Mouse (Mus musculus) heart, embryonic 11.5 days (tissue): Measurements from ENCODE around the gene Taf13. TPM values are rescaled to one million over a fixed set of nuclear protein-coding genes. Genes with fewer than 3 reads are reported as not detected.

Experiments used
- ATAC-seq: fragments of 200-750 bp; cut with Nextera tagmentation; replicated peaks from 2 replicates; pipeline ENCODE4 v1.8.0; 2017; ENCODE audit warnings: moderate library complexity; ENCODE audit not compliant: insufficient number of reproducible peaks, low FRiP score, low TSS enrichment
- H3K27ac ChIP-seq: fragments of 300-500 bp; sonication (generic); 2 replicates; pipeline ENCODE4 v1.5.1; 2014; ENCODE audit warnings: mild to moderate bottlenecking, low read depth, low read length
- H3K27me3 ChIP-seq: fragments of 300-500 bp; sonication (generic); 2 replicates; pipeline ENCODE4 v1.6.1; 2014; ENCODE audit warnings: mild to moderate bottlenecking, low read length, mixed read lengths; ENCODE audit not compliant: control insufficient read depth, insufficient read depth
- H3K36me3 ChIP-seq: fragments of 300-500 bp; sonication (generic); 2 replicates; pipeline ENCODE4 v1.6.1; 2014; ENCODE audit warnings: mild to moderate bottlenecking, low read length, moderate library complexity, mixed read lengths; ENCODE audit not compliant: control insufficient read depth, insufficient read depth
- H3K4me1 ChIP-seq: fragments of 300-500 bp; sonication (generic); 2 replicates; pipeline ENCODE4 v1.6.1; 2014; ENCODE audit warnings: low read length; ENCODE audit not compliant: control insufficient read depth, insufficient read depth
- H3K4me2 ChIP-seq: fragments of 300-500 bp; sonication (generic); 2 replicates; pipeline ENCODE4 v1.6.1; 2014; ENCODE audit warnings: mild to moderate bottlenecking, moderate library complexity
- H3K4me3 ChIP-seq: fragments of 300-500 bp; sonication (generic); 2 replicates; pipeline ENCODE4 v1.5.1; 2014; ENCODE audit warnings: low read depth, low read length
- H3K9ac ChIP-seq: fragments of 300-500 bp; sonication (generic); 2 replicates; pipeline ENCODE4 v1.6.1; 2014; ENCODE audit warnings: mild to moderate bottlenecking, low read depth, low read length, moderate library complexity
- H3K9me3 ChIP-seq: fragments of 300-500 bp; sonication (generic); replicated peaks from 2 replicates; pipeline ENCODE4 v1.6.1; 2016; ENCODE audit warnings: low read length; ENCODE audit not compliant: control insufficient read depth
- WGBS: fragments of 180-500 bp; shearing (Covaris S2); extraction: QIAGEN DNeasy Blood & Tissue Kit; methylation state at CpG from one replicate; pipeline ENCODE4 v1.1.7; 2014; ENCODE audit not compliant: insufficient replicate concordance; 5-methylcytosine and 5-hydroxymethylcytosine counted together
- microRNA-seq: library from miRNA; unstranded; fragments of <30 nt; microRNA quantifications from one replicate; pipeline ENCODE4, GENCODE M21; 2016; ENCODE audit warnings: borderline number of aligned reads
- polyA plus RNA-seq: library from polyadenylated mRNA; unstranded; fragments of >200 nt; fragmentation: Nextera tagmentation; extraction: Ambion mirVana; gene quantifications from 2 replicates; pipeline ENCODE4 v1.2.1, GENCODE M21; 2014

Gene Taf13
- polyA plus RNA-seq, 1 experiment from 2014 or later, result 31.8 TPM

DNA sequence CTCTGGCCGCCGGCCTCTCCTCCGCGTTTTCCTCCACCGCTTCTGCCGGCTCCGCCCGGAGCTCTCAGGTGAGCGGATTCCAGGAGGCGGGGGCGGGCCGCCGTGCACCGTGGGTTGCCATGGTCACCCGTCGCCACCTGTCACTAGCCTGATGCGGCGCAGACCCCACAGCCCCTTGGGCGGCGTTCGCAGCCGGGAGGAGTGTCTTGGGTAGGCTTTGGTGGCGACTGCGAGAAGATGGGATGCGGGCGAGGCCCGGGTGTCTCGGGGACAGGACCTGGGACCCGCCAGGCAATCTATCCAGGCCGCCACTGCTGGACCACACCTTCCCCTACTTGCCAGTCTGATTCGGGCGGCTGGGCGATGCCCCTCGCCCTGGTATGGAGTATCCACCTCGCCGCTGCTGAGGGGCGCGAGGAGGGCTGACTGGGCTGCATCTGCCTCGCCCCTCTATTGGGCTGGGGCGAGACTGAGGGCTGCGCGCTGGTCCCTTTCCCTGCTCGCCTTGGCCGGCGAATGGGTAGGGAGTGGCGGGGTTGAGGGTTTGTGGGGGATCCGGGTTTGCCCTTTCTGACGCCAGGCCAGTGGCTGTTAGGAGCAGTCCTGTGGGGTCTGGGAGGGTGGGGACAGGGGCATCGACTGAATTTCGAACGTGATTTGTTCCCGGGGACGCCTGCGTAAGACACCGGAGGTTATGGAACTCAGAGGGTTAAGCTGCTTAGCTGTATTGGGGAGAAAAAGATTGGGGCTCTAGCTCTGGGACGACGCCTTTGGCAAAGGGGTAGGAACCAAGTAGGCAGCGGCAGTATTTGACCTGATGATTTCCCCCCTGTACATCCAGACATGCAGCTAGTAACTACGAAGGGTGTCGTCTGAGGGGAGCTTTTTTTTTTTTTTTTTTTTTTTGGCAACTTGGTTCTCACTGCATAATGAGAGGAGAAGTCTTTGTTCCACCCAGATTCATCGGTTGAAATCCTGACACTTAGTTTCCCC is 20.3 kb downstream of the Taf13 start:
- WGBS, result under 1% methylated on average over 57 of the region's 61 CpGs
- Histone ChIP-seq H3K4me3 (peak overlapping the region; percentile 96), H3K9me3 (no peaks in the 10 kb centered on the region), H3K4me2 (peak overlapping the region; percentile 96), H3K9ac (peak overlapping the region; percentile 81), H3K4me1 (no peaks in the 10 kb centered on the region), H3K27ac (peak overlapping the region; percentile 62), H3K36me3 (no peaks in the 10 kb centered on the region), H3K27me3 (no peaks in the 10 kb centered on the region)
- ATAC-seq, result peak; percentile 68

GRCm38 (mm10) chr3:108608906-108609305 is 37.4 kb downstream of the Taf13 start:
- Histone ChIP-seq H3K4me3 (no peak overlapping the region), H3K4me2 (no peak overlapping the region), H3K9ac (no peak overlapping the region), H3K36me3 (no peaks in the 10 kb centered on the region), H3K9me3 (no peaks in the 10 kb centered on the region), H3K4me1 (no peaks in the 10 kb centered on the region), H3K27me3 (no peaks in the 10 kb centered on the region), H3K27ac (no peak overlapping the region)
- WGBS, result 60% methylated on average over 3 of the region's 3 CpGs
- ATAC-seq, result no peak

Small RNAs within 50 kb of the gene (microRNA-seq; reads per million reads assigned to microRNA genes)
- gene Gm22860, result not detected

Other genes with a start within 250 kb of the Taf13 start
- gene Mybphl, start 206.8 kb upstream of the Taf13 start, polyA plus RNA-seq, result 70.4 and 77.2 TPM in 2 replicates
- gene Psrc1, start 187.9 kb upstream of the Taf13 start, polyA plus RNA-seq, result 25.0 and 28.9 TPM in 2 replicates
- gene Celsr2, start 156.1 kb upstream of the Taf13 start, polyA plus RNA-seq, result 3.1 and 3.7 TPM in 2 replicates
- 103 and 114 TPM in 2 replicates for gene Sars, start 126.5 kb upstream of the Taf13 start, polyA plus RNA-seq
- gene 1700013F07Rik, start 37.5 kb upstream of the Taf13 start, polyA plus RNA-seq, result not detected in 2 replicates
- 0.59 and 0.63 TPM in 2 replicates for gene 5330417C22Rik, start 35.2 kb upstream of the Taf13 start, polyA plus RNA-seq
- 31.7 and 34.6 TPM in 2 replicates for gene Tmem167b, start 9.2 kb upstream of the Taf13 start, polyA plus RNA-seq
- gene Wdr47, start 19.6 kb downstream of the Taf13 start, polyA plus RNA-seq, result 7.5 and 8.9 TPM in 2 replicates
- 50.0 and 50.1 TPM in 2 replicates for gene Clcc1, start 82.2 kb downstream of the Taf13 start, polyA plus RNA-seq
- 27.2 and 31.3 TPM in 2 replicates for gene Gpsm2, start 150.6 kb downstream of the Taf13 start, polyA plus RNA-seq
- gene Aknad1, start 168.0 kb downstream of the Taf13 start, polyA plus RNA-seq, result not detected in 2 replicates